Mouse (Mus musculus) heart, postnatal 0 days (tissue): Measurements from ENCODE around the gene Cenpa. TPM values are rescaled to one million over a fixed set of nuclear protein-coding genes. Genes with fewer than 3 reads are reported as not detected.

Experiments
- ATAC-seq: fragments of 200-750 bp; cut with Nextera tagmentation; 2 replicates; pipeline ENCODE4 v1.8.0; 2017; ENCODE audit warnings: low read depth, moderate number of reproducible peaks, moderate library complexity; ENCODE audit not compliant: insufficient read depth
- DNase-seq: peaks from one replicate; pipeline ENCODE4 v3.0.0-alpha.2; 2016; ENCODE audit warnings: low spot score
- H3K27ac ChIP-seq: fragments of 300-500 bp; sonication (generic); 2 replicates; pipeline ENCODE4 v1.5.1; 2014; ENCODE audit warnings: low read depth, mild to moderate bottlenecking
- H3K27me3 ChIP-seq: fragments of 300-500 bp; sonication (generic); 2 replicates; pipeline ENCODE4 v1.6.1; 2014; ENCODE audit warnings: low read length, mixed read lengths; ENCODE audit not compliant: control insufficient read depth, insufficient read depth
- H3K36me3 ChIP-seq: fragments of 300-500 bp; sonication (generic); replicated peaks from 2 replicates; pipeline ENCODE4 v1.6.1; 2014; ENCODE audit warnings: low read length, mixed read lengths; ENCODE audit not compliant: control insufficient read depth, insufficient read depth
- H3K4me1 ChIP-seq: fragments of 300-500 bp; sonication (generic); 2 replicates; pipeline ENCODE4 v1.6.1; 2014; ENCODE audit warnings: antibody characterized with exemption; ENCODE audit not compliant: control insufficient read depth, insufficient read depth
- H3K4me2 ChIP-seq: fragments of 300-500 bp; sonication (generic); 2 replicates; pipeline ENCODE4 v1.6.1; 2014; ENCODE audit warnings: low read depth, mild to moderate bottlenecking, low read length, moderate library complexity
- H3K4me3 ChIP-seq: fragments of 300-500 bp; sonication (generic); 2 replicates; pipeline ENCODE4 v1.5.1; 2014; ENCODE audit warnings: low read depth, low read length
- H3K9ac ChIP-seq: fragments of 300-500 bp; sonication (generic); replicated peaks from 2 replicates; pipeline ENCODE4 v1.6.1; 2014; ENCODE audit warnings: low read depth, low read length, mixed read lengths
- H3K9me3 ChIP-seq: fragments of 300-500 bp; sonication (generic); replicated peaks from 2 replicates; pipeline ENCODE4 v1.6.1; 2016; ENCODE audit warnings: low read length; ENCODE audit not compliant: control insufficient read depth
- CTCF ChIP-seq: IDR thresholded peaks from 2 replicates; pipeline ENCODE4 v1.5.1; 2016; ENCODE audit warnings: antibody characterized with exemption, control low read depth, low read depth
- EP300 ChIP-seq: IDR thresholded peaks from 2 replicates; pipeline ENCODE4 v1.6.1; 2016; ENCODE audit warnings: antibody characterized with exemption, low read depth
- whole genome bisulfite sequencing: fragments of 180-500 bp; shearing (Covaris S2); extraction: QIAGEN DNeasy Blood & Tissue Kit; methylation state at CpG from one replicate; pipeline ENCODE4 v1.1.7; 2014; 5-methylcytosine and 5-hydroxymethylcytosine counted together
- polyA plus RNA-seq: library from polyadenylated mRNA; unstranded; fragments of >200 nt; fragmentation: Nextera tagmentation; extraction: Ambion mirVana; gene quantifications from 2 replicates; pipeline ENCODE4 v1.2.1, GENCODE M21; 2015
- total RNA-seq: library from RNA; depleted of rRNA; stranded (reverse); fragments of >200 nt; gene quantifications from 2 replicates; pipeline ENCODE4 v1.2.3, GENCODE M21; 2014; ENCODE audit warnings: low replicate concordance

Cenpa gene
- total and polyA plus RNA-seq, 2 experiments from 2014 or later: 87.9 to 158 TPM

DNA sequence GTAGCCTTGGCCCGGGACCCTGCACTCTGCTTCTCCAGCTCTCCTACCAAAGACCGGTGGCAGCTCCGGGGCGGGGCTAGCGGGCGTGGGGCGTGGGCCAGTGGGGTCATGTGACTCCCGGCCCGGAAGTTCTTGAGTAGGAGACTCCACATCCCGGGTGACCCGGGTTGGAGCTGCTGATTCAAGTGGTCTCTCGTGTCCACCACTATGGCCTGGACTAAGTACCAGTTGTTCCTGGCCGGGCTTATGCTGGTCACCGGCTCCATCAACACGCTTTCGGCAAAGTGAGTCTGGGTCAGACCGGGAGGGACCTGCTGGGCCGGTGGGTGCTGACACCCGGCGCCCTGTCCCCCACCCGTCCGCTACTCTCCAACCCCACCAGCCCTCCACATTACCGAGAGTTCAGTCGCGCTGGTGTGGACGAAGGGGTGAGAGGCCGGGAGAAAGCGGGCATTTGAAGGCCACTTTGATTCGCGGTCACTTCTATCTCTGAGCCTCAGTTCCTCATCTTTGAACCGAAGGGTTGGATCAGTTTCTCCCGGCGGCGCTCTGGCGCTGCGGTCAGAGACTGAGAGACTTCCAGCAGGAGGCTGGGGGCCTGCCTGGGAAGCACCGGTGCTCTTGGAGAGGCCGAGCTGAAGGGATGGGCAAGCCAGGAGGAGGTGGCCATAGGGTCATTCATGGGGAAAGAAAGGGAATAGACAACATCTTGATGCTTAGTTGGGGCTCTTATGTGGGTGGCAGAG, 18.6 kb upstream of the Cenpa start, which contains the start of gene Slc35f6:
Slc35f6 (plus strand) TSS at position 119 of the 746 bp plus-strand sequence.
- DNase-seq (peak; percentile 85), ATAC-seq (peak; percentile 91)
- TF ChIP-seq EP300 (no peak), CTCF (no peak)
- Histone ChIP-seq H3K4me1 (peaks cover 20% of the 10 kb centered on the region), H3K9ac (peak within 1 kb of the TSS; percentile 80), H3K36me3 (0 out of 2 replicates have a peak, but pooled peaks cover 4% of the 10 kb centered on the region), H3K27ac (peak within 1 kb of the TSS; percentile 79), H3K27me3 (no peaks in the 10 kb centered on the region), H3K9me3 (no peaks in the 10 kb centered on the region), H3K4me2 (peak within 1 kb of the TSS; percentile 92), H3K4me3 (peak within 1 kb of the TSS; percentile 95)
- WGBS: under 1% methylated on average over 37 of the region's 38 CpGs

DNA sequence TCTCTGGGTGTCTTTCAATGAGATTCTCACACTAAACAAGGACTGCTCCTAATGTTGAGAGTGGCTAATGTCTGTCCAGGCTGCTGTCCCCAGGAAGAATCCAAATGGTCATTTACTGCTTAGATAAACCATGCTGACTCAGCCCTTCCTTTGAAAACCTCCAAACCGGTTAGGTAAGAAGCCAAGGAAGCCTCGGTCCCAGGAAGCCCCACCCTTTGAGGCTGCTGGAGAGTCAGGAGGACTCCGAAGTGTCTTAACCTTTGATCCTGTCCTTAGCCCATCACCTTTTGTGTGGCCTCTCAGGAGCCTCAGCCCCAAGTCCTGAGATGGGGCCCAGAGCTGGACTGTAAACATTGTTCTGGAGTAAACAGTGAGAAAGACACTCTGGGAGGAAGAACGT, 17.0 kb upstream of the Cenpa start:
- H3K4me2 ChIP-seq: peak overlapping the region; percentile 92; the same call in 1 of the 2 replicates
- H3K4me1 ChIP-seq: peaks cover 10% of the 10 kb centered on the region
- no peak overlapping the region for H3K9ac ChIP-seq
- 0 out of 2 replicates have a peak, but pooled peaks cover 5% of the 10 kb centered on the region for H3K36me3 ChIP-seq
- H3K27ac ChIP-seq: no peak overlapping the region
- no peaks in the 10 kb centered on the region for H3K9me3 ChIP-seq
- TF ChIP-seq EP300 (no peak), CTCF (no peak)
- WGBS: 77% methylated on average over 4 of the region's 4 CpGs
- DNase-seq: no peak
- no peak overlapping the region for H3K4me3 ChIP-seq
- ATAC-seq: no peak
- H3K27me3 ChIP-seq: no peaks in the 10 kb centered on the region

DNA sequence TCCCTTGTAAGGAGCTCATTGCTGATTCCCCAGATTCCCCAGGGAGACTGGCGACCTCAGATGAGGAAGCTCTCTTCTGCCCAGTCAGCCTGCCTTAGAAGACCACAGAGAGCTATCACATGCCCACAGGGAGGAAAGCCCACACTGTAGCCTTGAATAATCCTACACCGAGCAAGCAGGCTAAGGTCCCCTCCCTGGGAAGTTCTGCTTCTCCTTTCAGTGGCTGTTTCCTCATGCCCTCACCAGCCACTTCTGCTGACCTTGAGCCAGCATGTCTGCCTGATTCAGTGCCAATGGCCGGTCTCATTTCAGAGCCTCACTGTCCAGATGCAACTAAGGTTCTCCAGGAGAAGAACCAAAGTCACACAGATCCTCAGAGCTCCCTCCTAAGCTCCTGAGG, 15.8 kb upstream of the Cenpa start:
- no peaks in the 10 kb centered on the region for H3K27me3 ChIP-seq
- peaks cover 17% of the 10 kb centered on the region for H3K36me3 ChIP-seq
- 50% methylated on average over 3 of the region's 3 CpGs for WGBS
- H3K4me3 ChIP-seq: no peak overlapping the region
- DNase-seq (no peak), ATAC-seq (no peak)
- H3K27ac ChIP-seq: peak overlapping the region; percentile 2; the same call in 1 of the 2 replicates
- H3K4me1 ChIP-seq: peaks cover 10% of the 10 kb centered on the region
- TF ChIP-seq EP300: no peak
- no peak for TF ChIP-seq CTCF
- no peak overlapping the region for H3K9ac ChIP-seq
- no peak overlapping the region for H3K4me2 ChIP-seq
- H3K9me3 ChIP-seq: no peaks in the 10 kb centered on the region

DNA sequence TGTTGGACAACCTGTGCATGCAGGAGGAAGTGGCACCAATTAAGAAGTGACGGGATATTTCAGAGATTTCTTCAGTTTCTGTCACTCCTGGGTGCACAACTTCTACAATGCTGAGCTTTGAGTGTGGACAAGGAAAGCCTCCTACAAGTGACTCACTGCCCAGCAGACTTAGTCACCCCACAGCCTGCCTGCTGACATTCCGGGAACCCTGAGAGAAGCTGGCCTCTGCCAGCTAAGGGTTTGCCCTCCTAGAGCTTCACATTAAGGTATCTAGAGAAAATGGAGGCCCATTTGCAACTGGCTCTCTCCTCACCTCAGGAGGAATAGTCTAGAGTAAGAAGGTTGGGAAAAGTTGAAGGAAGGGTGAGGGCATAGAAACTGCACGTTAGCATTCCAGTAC, 15.0 kb upstream of the Cenpa start:
- no peak overlapping the region for H3K4me2 ChIP-seq
- peaks cover 25% of the 10 kb centered on the region for H3K36me3 ChIP-seq
- ATAC-seq (no peak), DNase-seq (no peak)
- 86% methylated on average over 3 of the region's 3 CpGs for WGBS
- peaks cover 10% of the 10 kb centered on the region for H3K4me1 ChIP-seq
- H3K4me3 ChIP-seq: no peak overlapping the region
- H3K27ac ChIP-seq: no peak overlapping the region
- H3K9me3 ChIP-seq: no peaks in the 10 kb centered on the region
- no peaks in the 10 kb centered on the region for H3K27me3 ChIP-seq
- TF ChIP-seq CTCF (no peak), EP300 (no peak)
- H3K9ac ChIP-seq: no peak overlapping the region

DNA sequence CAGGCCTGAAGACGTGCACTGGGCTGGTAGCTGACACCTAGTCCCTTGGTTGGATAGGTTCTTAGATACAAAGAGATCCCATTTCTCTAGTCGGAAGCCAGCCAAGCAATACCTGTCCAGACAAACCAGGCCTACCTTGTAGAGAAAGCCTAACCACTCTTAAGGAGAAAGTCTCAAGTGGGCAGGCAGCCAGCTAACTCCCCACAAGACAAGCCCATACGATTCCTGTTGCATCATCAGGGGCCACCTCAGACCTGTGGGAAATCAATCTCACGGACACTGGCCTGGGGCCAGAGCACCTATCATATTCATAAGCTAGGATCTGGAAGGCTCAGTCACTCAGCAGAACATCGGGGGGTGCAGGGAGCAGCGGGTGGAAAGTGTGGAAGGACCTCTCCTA, 13.3 kb upstream of the Cenpa start:
- no peak overlapping the region for H3K4me2 ChIP-seq
- no peaks in the 10 kb centered on the region for H3K27me3 ChIP-seq
- peaks cover 42% of the 10 kb centered on the region for H3K36me3 ChIP-seq
- H3K4me3 ChIP-seq: no peak overlapping the region
- H3K9ac ChIP-seq: no peak overlapping the region
- peaks cover 5% of the 10 kb centered on the region for H3K4me1 ChIP-seq
- WGBS: 83% methylated on average over 6 of the region's 6 CpGs
- ATAC-seq: no peak
- H3K27ac ChIP-seq: no peak overlapping the region
- H3K9me3 ChIP-seq: no peaks in the 10 kb centered on the region
- no peak for DNase-seq
- TF ChIP-seq CTCF (no peak), EP300 (no peak)

DNA sequence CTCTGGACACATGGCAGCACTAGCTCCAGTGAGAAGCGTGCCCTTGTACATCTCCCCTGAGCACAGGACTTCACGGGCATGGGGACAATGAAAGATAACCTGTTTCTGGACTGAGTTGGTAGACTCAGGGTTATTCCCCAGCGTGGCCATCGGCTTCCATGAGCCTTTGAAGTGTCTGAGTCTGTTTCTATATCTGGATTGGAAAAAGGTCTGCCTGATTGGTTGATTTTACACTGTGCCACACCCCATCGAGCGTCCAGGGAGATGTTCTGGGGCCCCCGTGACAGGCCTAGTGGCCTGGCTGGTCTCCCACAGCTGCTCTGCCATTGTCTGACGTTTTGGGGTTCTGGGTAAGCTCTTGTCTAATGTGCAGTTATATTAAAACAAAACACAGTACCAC, 11.5 kb upstream of the Cenpa start:
- Histone ChIP-seq H3K4me3 (no peak overlapping the region), H3K36me3 (peaks cover 48% of the 10 kb centered on the region), H3K9ac (no peak overlapping the region), H3K4me2 (no peak overlapping the region), H3K27ac (no peak overlapping the region), H3K4me1 (no peaks in the 10 kb centered on the region), H3K9me3 (no peaks in the 10 kb centered on the region), H3K27me3 (no peaks in the 10 kb centered on the region)
- no peak for DNase-seq
- no peak; the same call in 1 of the 2 replicates for ATAC-seq
- 55% methylated on average over 8 of the region's 8 CpGs for WGBS
- no peak for TF ChIP-seq EP300
- no peak for TF ChIP-seq CTCF
